Mouse (Mus musculus) liver, adult 2 months (tissue): ENCODE results near the gene Ythdc1. TPM values are rescaled to one million over a fixed set of nuclear protein-coding genes. Genes with fewer than 3 reads are reported as not detected.
"Not testable (repeated sequence)": the region's sequence is repeated elsewhere in the genome, so short reads cannot be mapped to it uniquely, and the experiment has no call there.

ENCODE experiments used
- DNase-seq: peaks from one replicate; pipeline ENCODE4 v3.0.0-alpha.2; 2011; ENCODE audit warnings: low read depth, low spot score; ENCODE audit errors: extremely low read depth
- H3K27ac ChIP-seq: fragments of 200-500 bp; replicated peaks from 2 replicates; pipeline ENCODE4 v1.5.1; 2012; ENCODE audit warnings: low read depth, mild to moderate bottlenecking, control low read depth, inconsistent platforms, low read length; ENCODE audit not compliant: insufficient read depth
- H3K27me3 ChIP-seq: fragments of 200-500 bp; 2 replicates; pipeline ENCODE4 v1.6.1; 2012; ENCODE audit warnings: mild to moderate bottlenecking, moderate library complexity, low read length, inconsistent platforms; ENCODE audit not compliant: control insufficient read depth, insufficient read depth
- H3K36me3 ChIP-seq: fragments of 200-500 bp; 2 replicates; pipeline ENCODE4 v1.6.1; 2012; ENCODE audit warnings: low read length, inconsistent platforms; ENCODE audit not compliant: control insufficient read depth, insufficient read depth
- H3K4me1 ChIP-seq: fragments of 200-500 bp; 2 replicates; pipeline ENCODE4 v1.6.1; 2011; ENCODE audit warnings: low read length; ENCODE audit not compliant: control insufficient read depth, insufficient read depth
- H3K4me3 ChIP-seq: fragments of 200-500 bp; 2 replicates; pipeline ENCODE4 v1.5.1; 2011; ENCODE audit warnings: low read depth, mild to moderate bottlenecking, control low read depth, low read length, moderate library complexity; ENCODE audit not compliant: insufficient read depth
- H3K79me2 ChIP-seq: fragments of 200-500 bp; 2 replicates; pipeline ENCODE4 v1.6.1; 2012; ENCODE audit warnings: inconsistent platforms, mild to moderate bottlenecking, low read length, moderate library complexity; ENCODE audit not compliant: control insufficient read depth, insufficient read depth
- H3K9ac ChIP-seq: fragments of 200-500 bp; 2 replicates; pipeline ENCODE4 v1.6.1; 2012; ENCODE audit warnings: low read depth, mild to moderate bottlenecking, control low read depth, inconsistent platforms, low read length
- CTCF ChIP-seq: fragments of 200-500 bp; IDR thresholded peaks from 2 replicates; pipeline ENCODE4 v1.5.1; 2011; ENCODE audit warnings: low read depth, low read length, control low read depth
- POLR2A ChIP-seq: fragments of 200-500 bp; IDR thresholded peaks from 2 replicates; pipeline ENCODE4 v1.6.1; 2011; ENCODE audit warnings: low read length, control low read depth; ENCODE audit not compliant: insufficient read depth; ENCODE audit errors: extremely low read depth
- WGBS: fragments of 180-500 bp; shearing (Covaris S2); methylation state at CpG from one replicate; pipeline ENCODE4 v1.1.7; 2018; 5-methylcytosine and 5-hydroxymethylcytosine counted together
- polyA plus RNA-seq: library from polyadenylated mRNA; depleted of rRNA; stranded (reverse); fragments of >200 nt; gene quantifications from 2 replicates; pipeline ENCODE4 v1.2.3, GENCODE M21; 2012; rRNA removed
- total RNA-seq: library from RNA; depleted of rRNA; stranded (reverse); fragments of >200 nt; gene quantifications from 2 replicates; pipeline ENCODE4 v1.2.3, GENCODE M21; 2014; rRNA removed

The Ythdc1 gene
- total and polyA plus RNA-seq, 2 experiments: 6.3 to 22.8 TPM

GRCm38 (mm10) chr5:86851658-86852057, 47.6 kb downstream of the Ythdc1 start:
- DNase-seq: no peak
- Histone ChIP-seq H3K27ac (no peak overlapping the region), H3K4me3 (no peak overlapping the region), H3K9ac (no peak overlapping the region), H3K4me1 (no peaks in the 10 kb centered on the region), H3K36me3 (no peaks in the 10 kb centered on the region), H3K79me2 (no peaks in the 10 kb centered on the region), H3K27me3 (no peaks in the 10 kb centered on the region)
- TF ChIP-seq POLR2A (no peak), CTCF (no peak)
- 85% methylated on average over 5 of the region's 5 CpGs for WGBS

- H3K27me3 ChIP-seq, H3K4me3 ChIP-seq, DNase-seq, H3K79me2 ChIP-seq, H3K27ac ChIP-seq, H3K36me3 ChIP-seq, H3K4me1 ChIP-seq, H3K9ac ChIP-seq: not testable (repeated sequence)
- WGBS: 71% methylated on average over 13 of the region's 13 CpGs
These were observed 52.5 kb downstream of the Ythdc1 start for GRCm38 (mm10) chr5:86856505-86856904.

DNA sequence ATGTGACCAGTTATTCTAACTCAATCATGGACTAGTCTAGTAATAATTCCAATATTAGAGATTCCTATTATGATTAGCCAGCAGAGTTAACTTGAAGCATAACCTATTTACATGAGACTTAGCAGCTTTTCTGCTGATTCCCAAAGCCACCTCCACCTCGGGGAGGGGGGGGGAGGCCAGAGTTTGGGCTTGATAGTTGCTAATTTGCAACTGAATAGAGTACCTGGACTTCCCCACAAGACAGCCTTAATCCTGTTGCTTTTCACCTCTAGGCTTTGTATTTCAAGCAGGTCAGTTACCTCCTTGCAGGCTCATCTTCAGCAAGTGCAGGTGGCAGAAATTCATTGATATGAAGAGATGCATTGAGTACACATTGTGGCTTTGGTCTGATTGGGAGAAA, 53.7 kb downstream of the Ythdc1 start:
- Histone ChIP-seq H3K9ac (no peak overlapping the region), H3K79me2 (no peaks in the 10 kb centered on the region), H3K27me3 (no peaks in the 10 kb centered on the region), H3K4me3 (no peak overlapping the region), H3K36me3 (no peaks in the 10 kb centered on the region), H3K4me1 (no peaks in the 10 kb centered on the region), H3K27ac (no peak overlapping the region)
- no peak for TF ChIP-seq CTCF
- TF ChIP-seq POLR2A: no peak
- WGBS: 46% methylated on average over 1 of the region's 1 CpGs
- DNase-seq: no peak

- TF ChIP-seq CTCF (no peak), POLR2A (no peak)
- 75% methylated on average over 3 of the region's 3 CpGs for WGBS
These were observed 54.3 kb downstream of the Ythdc1 start for GRCm38 (mm10) chr5:86858336-86858735.

DNA sequence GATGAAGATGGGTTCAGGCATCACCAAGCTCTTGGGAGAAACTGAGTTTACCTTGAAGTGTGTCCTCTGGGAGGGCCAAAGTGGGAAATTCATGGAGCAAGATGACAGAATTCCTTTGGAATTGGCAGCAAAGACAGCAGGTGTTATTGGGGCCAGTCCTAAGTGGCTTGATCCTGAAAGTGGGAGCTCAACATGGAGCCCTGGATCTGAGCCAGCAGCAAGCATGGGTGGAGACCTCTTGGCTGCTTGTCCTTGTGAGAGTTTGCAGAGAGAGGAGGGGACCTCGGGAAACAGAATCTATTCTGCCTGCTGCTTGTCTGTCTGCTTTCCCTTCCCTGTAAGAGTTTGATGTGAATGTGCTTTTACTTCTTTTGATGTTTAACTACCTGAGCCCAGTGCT, 67.9 kb downstream of the Ythdc1 start:
- TF ChIP-seq CTCF (no peak), POLR2A (no peak)
- H3K27me3 ChIP-seq: no peaks in the 10 kb centered on the region
- no peak overlapping the region for H3K27ac ChIP-seq
- H3K9ac ChIP-seq: no peak overlapping the region
- no peaks in the 10 kb centered on the region for H3K79me2 ChIP-seq
- no peak for DNase-seq
- WGBS: 7% methylated on average over 1 of the region's 1 CpGs
- H3K36me3 ChIP-seq: no peaks in the 10 kb centered on the region
- H3K4me3 ChIP-seq: no peak overlapping the region
- no peaks in the 10 kb centered on the region for H3K4me1 ChIP-seq

More at GRCm38 (mm10) chr5:86858336-86858735, 54.3 kb downstream of the Ythdc1 start:
- no peaks in the 10 kb centered on the region for H3K27me3 ChIP-seq
- no peak overlapping the region for H3K4me3 ChIP-seq
- H3K4me1 ChIP-seq: no peaks in the 10 kb centered on the region
- DNase-seq: no peak
- no peak overlapping the region for H3K9ac ChIP-seq
- no peak overlapping the region for H3K27ac ChIP-seq
- no peaks in the 10 kb centered on the region for H3K79me2 ChIP-seq
- H3K36me3 ChIP-seq: no peaks in the 10 kb centered on the region

Other genes starting within 250 kb of the Ythdc1 start
- not detected in 2 replicates for gene Tmprss11f, start 171.8 kb upstream of the Ythdc1 start, total RNA-seq
- not detected in 2 replicates for gene Tmprss11f, start 171.8 kb upstream of the Ythdc1 start, polyA plus RNA-seq
- gene Tmprss11b, start 127.9 kb upstream of the Ythdc1 start, total RNA-seq: not detected in 2 replicates
- gene Tmprss11b, start 127.9 kb upstream of the Ythdc1 start, polyA plus RNA-seq: not detected in 2 replicates
- 0.07 TPM in 1 of 2 replicates, not detected in the other for gene Tmprss11e, start 58.4 kb upstream of the Ythdc1 start, total RNA-seq
- gene Tmprss11e, start 58.4 kb upstream of the Ythdc1 start, polyA plus RNA-seq: not detected in 2 replicates
- gene Ugt2b34, start 102.7 kb downstream of the Ythdc1 start, total RNA-seq: 513 and 673 TPM in 2 replicates
- 112 and 117 TPM in 2 replicates for gene Ugt2b34, start 102.7 kb downstream of the Ythdc1 start, polyA plus RNA-seq
- 327 and 562 TPM in 2 replicates for gene Ugt2b1, start 122.3 kb downstream of the Ythdc1 start, total RNA-seq
- 81.8 and 100 TPM in 2 replicates for gene Ugt2b1, start 122.3 kb downstream of the Ythdc1 start, polyA plus RNA-seq
- gene Ugt2b35, start 196.6 kb downstream of the Ythdc1 start, total RNA-seq: 107 and 127 TPM in 2 replicates
- 20.8 and 26.0 TPM in 2 replicates for gene Ugt2b35, start 196.6 kb downstream of the Ythdc1 start, polyA plus RNA-seq